Mouse (Mus musculus) natural killer cell, adult 2 months (primary cell): ENCODE measurements around the gene Prcc.
A peak's percentile ranks its signal among the peaks of the same experiment; 100 is the strongest.
"Not testable (repeated sequence)": the region's sequence is repeated elsewhere in the genome, so short reads cannot be mapped to it uniquely, and the experiment has no call there.

Experiments used
- DNase-seq, 2 experiments: peaks; one replicate each; pipeline ENCODE4 v3.0.0; 2022; ENCODE audit warnings: low spot score in 2 of 2

The Prcc gene

GRCm38 (mm10) chr3:87846186-87846585, 39.2 kb downstream of the Prcc start:
- DNase-seq = no peak

DNA sequence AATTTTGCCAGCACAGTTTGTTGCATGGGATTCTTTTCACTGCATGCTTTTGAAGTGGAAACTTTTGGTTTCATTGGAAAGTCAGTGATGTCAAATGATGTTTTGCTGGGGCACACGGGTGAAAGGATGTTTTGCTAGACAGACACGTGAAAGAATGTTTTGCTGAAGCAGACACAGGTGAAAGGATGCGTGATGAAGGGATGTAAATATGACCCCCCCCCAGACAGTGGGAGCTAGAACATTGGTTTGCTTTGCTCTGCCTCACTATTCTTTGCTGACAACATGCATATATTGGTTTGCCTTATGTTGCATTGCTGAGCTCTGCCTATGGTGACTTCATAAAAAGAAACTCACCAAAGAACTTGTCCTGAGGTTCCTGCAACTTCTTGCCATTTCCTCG, 40.4 kb downstream of the Prcc start:
- DNase-seq = no peak

DNA sequence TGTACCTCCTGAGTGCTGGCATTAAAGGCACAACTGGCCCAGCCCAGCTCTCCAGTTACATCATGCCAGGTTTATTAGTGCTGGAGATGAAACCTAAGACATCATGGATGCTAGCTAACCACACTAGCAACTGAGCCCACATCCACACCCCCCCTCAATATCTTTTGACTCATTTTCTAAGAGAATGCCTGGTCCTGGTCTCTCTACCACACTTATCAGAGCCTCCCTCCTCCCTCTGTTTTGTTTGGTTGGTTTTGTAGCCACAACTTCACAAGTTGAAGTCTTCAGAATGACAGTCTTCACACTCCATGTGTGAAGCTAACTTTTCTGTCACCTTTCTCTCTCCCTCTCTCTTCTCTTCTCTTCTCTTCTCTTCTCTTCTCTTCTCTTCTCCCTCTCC, 44.5 kb downstream of the Prcc start:
- DNase-seq = peak; percentile 47 to 78

DNA sequence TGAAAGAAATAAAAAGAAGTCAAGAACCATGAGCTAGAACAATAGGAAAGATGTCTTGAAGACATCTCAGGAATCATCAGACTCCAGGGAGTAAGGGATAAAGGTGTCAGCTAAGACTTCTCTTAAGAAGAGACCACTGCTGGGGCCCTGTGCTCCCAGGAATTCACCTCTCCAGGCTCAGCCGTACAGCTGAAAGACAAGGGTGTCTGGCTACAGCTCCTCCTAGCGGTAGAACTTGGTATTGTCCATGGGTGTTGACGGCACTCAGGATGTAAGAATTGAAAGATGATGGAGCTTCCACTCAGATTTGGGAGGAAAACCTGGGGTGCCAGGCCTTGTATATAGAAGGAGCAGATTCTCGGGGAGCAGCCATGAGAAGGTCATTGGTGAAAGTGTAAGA, 46.8 kb downstream of the Prcc start:
- DNase-seq = peak; percentile 75 to 76

DNA sequence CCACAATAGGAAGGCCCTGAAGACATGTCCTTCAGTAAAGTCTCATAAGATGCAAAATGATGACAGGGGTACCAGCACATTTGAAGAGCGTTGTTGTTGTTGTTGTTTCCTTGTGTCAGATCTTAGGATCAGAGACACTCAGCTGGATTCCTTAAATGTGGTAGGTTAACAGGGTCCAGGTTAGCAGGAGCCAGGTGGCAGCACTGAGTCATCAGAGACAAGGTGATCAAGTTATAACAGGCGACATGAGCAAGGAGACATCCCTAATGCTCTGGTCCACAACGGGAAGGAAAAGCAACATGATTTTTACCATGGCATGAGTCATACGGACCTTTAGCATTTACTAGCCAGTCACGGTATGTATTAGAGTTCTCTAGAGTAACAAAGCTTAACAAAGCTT, 51.9 kb downstream of the Prcc start:
- no peak for DNase-seq

DNA sequence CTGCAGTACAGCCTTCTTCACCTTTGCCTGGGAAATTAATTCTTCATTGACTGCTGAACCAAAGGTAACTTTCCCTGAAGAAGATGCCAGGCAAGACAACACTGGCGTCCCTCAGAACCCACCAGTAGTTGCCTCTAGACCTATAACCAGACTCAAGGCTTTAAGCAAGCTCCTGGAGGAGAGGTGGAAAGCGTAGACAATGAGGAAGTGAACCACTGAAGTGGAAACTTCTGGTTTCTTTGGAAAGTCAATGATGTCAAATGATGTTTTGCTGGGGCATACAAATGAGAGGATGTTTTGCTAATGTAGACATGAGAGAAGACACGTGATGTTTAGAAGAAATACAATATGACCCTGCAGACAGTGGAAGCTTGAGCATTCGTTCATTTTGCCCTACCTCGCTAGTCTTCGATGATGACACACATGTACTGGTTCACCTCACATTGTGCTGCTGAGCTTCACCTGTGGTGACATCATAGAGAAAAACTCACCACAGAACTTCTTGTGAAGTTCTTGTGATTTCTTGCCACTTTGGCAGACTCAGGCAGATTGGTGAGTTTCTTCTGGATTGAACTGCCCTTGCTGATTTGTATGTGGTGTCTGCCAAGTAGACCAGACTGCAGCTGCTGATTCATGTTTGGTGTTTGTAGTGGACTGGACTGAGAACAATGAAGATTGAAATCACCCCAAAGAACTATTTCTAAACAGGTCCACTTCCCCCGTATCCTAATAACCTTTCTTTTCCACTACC, 53.1 kb downstream of the Prcc start:
- DNase-seq = no peak

GRCm38 (mm10) chr3:87829025-87829424, 56.4 kb downstream of the Prcc start:
- no peak for DNase-seq

GRCm38 (mm10) chr3:87828435-87828834, 57.0 kb downstream of the Prcc start:
- no peak for DNase-seq

DNA sequence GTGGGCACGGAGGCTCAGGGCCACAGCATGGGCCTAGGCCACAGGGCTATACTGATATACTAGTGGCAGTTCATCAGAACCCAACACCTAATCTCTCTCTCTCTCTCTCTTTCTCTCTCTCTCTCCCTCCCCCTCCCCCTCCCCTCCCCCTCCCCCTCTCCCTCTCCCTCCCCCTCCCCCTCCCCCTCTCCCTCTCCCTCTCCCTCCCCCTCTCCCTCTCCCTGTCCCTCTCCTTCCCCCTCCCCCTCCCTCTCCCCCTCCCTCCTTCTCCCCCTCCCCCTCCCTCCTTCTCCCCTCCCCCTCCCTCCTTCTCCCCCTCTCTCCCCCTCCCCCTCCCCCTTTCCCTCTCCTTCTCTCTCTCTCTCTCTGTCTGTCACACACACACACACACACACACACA, 61.2 kb downstream of the Prcc start, which contains the start of gene Pear1:
Pear1 (minus strand) TSS at position 101 of the 400 bp plus-strand sequence.
- DNase-seq = not testable (repeated sequence)

DNA sequence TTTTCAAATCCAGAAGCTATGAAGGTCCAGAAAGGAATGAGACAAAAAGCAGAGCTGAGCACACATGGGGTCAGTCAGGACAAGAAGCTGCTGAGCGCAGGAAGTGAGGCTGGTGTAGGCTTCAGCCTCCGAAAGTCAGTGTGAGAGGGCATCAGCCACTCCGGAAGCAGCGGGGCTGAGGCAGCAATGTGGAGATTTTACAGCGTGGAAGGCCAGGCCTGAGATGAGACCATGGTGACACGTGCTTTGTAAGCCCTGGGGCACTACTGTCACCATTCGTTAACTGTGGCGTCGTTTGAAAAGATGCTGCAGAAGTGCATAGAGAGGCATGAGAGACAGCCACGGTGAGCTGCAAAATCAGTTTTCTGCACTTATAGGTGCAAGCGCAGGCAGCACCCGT, 67.2 kb downstream of the Prcc start:
- DNase-seq = no peak

DNA sequence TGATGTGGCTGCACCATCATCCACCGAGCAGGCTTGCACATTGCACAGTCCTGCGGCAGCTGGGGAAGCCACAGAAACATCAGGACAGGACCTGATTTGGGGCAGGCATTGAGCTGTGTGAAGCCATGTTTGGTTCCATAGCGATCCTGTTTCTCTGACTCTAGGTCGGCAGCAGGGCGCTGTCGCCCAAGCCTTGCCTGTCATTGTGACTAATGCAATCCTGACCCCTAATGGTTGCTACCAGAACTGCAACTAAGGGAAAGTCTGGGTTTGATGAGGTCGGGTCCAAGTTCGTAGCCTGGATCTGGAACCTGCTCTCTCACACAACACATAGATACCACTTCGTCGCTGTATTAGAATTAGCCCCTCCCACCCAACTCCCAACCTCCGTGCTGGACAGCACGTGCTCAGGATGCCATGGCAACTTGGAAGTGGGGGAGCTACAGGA, 68.7 kb downstream of the Prcc start:
- DNase-seq = peak; percentile 66 to 69

DNA sequence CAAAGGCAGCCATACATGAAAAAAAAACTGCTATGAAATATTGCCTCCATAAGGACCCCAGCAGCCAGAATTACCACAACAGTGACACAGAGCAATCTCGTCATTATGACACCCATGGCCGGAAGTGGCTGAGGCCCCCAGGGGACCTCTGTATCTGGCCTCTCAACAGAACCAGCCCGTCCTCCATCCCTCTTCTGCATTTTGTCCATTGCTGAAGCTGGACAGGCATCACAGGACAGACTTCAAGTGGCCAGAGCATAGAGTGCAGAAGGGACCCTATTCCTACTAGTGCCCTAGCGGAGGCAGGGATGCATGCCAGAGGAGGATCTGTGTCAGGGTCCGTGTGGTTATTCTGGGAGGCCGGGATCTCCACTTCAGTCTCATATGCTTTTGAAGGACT, 69.2 kb downstream of the Prcc start:
- no peak for DNase-seq

- DNase-seq = no peak
Measured at GRCm38 (mm10) chr3:87812873-87813272, 72.5 kb downstream of the Prcc start.

GRCm38 (mm10) chr3:87812413-87812812, 73.0 kb downstream of the Prcc start:
- DNase-seq = no peak

DNA sequence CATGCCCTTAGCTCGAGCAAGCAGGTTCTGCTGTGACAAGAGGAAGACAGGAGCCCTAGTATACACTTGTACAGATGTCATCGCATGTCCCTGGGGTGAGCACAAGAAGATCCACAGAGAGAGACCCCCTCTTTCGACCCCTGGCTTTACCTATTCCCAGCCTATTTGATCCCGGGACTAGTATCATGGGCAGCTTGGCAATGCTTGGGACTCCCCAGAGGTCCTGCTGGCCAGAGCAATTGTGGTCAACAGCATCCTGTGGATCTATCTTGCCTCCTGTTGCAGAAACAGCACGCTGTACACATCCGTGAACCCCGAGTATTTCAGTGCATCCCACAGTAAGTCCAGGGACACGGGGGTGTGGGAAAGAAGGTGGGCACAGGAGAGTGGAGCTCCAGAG, 74.1 kb downstream of the Prcc start:
- DNase-seq = no peak

DNA sequence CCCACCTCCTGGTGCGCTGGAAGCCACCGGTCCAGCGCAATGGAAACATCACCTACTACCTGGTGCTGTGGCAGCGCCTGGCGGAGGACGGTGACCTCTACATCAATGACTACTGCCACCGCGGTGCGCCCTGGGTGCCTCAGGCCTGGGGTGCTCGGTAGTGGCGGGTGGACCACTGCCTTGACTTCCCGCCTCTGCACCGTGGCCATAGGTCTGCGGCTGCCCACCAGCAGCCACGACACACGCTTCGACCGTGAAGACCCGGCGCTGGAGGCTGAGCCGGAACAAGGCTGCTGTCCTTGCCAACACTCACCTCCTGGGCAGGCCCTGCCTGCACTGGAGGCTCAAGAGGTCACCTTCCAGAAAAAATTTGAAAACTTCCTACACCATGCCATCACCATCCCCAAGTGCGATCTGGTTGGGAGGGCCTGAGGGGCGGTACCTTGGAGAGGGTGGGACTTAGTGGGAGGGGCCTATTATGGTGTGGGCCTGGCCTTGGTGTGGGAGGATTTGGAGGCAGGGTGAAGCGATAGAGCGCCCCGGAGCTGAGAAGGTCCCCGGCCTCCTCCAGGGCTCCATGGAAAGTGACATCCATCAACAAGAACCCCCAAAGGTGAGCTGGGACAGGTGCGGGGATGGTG, 76.0 kb downstream of the Prcc start:
- no peak for DNase-seq
